Mouse (Mus musculus): ENCODE data around the gene Fam117a. TPM values are rescaled to one million over a fixed set of nuclear protein-coding genes. Genes with fewer than 3 reads are reported as not detected.

The Fam117a gene
- polyA plus RNA-seq, 1 experiment from 2014 or later, result 3.7 TPM

DNA sequence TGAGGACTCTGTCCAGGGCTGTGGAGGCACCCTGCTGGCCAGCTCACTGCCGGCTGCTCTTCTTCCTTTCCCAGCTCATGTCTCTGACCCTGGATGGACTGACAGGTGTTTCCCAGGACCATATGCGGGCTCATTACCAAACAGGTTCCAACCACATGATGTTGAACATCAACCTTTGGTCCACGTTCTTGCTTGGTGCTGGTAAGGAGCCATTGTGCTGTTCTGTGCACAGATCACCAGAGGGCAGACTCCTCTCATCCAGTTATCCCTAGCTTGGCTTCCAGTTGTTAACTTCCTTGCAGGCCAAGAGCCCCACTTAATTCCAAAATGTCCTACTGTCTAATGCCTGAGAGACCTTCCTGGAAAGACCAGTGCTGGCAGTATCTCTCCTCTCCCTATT, 52.2 kb downstream of the Fam117a start:
- Histone ChIP-seq H3K4me2 (no peak overlapping the region), H3K4me3 (no peak overlapping the region), H3K4me1 (replicated peaks) (peaks cover 23% of the 10 kb centered on the region), H3K9me3 (no peaks in the 10 kb centered on the region), H3K9ac (no peak overlapping the region), H3K27me3 (no peaks in the 10 kb centered on the region), H3K36me3 (peaks cover 61% of the 10 kb centered on the region), H3K27ac (replicated peaks) (no peak overlapping the region)
- no peak for ATAC-seq (ENCODE audit: low read depth)
- WGBS, result 75% methylated on average over 3 of the region's 3 CpGs

DNA sequence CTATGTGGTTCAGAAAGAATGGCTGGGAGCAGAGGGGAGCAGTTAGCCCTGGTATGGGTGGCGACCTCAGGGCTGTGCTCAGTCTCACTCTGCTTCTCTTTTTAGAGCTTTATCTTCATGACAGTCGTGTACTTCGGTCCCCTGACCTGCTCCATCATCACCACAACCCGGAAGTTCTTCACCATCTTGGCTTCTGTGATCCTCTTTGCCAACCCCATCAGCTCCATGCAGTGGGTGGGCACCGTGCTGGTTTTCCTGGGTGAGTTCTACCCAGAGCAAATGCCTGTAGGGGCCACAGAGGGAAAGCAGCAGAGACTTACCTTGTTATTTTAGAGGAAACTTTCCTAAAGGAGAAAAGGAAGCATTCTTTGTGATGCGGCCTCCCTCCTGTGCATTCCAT, 53.6 kb downstream of the Fam117a start:
- H3K9ac ChIP-seq, result no peak overlapping the region
- no peak overlapping the region for H3K4me2 ChIP-seq
- peaks cover 61% of the 10 kb centered on the region for H3K36me3 ChIP-seq
- H3K4me3 ChIP-seq, result no peak overlapping the region
- H3K27ac ChIP-seq (replicated peaks), result no peak overlapping the region
- WGBS, result 94% methylated on average over 6 of the region's 6 CpGs
- peaks cover 22% of the 10 kb centered on the region for H3K4me1 ChIP-seq (replicated peaks)
- ATAC-seq (ENCODE audit: low read depth), result no peak
- H3K27me3 ChIP-seq, result no peaks in the 10 kb centered on the region
- no peaks in the 10 kb centered on the region for H3K9me3 ChIP-seq

DNA sequence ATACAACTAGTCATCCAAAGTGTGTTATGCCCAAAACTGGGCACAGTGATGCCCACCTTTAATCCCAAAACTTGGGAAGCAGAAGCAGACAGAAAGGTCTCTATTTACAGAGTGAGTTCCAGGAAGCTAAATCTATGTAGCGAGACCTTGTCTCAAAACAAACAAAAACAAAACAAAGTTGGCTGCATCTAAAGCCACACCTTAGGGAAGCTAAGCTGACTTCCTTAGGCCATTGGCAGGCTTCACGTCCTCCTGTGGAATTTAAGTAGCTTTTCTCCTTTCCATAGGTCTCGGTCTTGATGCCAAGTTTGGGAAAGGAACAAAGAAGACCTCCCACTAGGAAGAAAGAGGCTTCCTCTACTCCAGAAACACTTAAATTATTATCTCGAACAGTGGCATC, 54.4 kb downstream of the Fam117a start:
- H3K36me3 ChIP-seq, result peaks cover 61% of the 10 kb centered on the region
- no peak overlapping the region for H3K27ac ChIP-seq (replicated peaks)
- H3K27me3 ChIP-seq, result no peaks in the 10 kb centered on the region
- no peak overlapping the region for H3K4me3 ChIP-seq
- no peak overlapping the region for H3K4me2 ChIP-seq
- 82% methylated on average over 4 of the region's 4 CpGs for WGBS
- peaks cover 15% of the 10 kb centered on the region for H3K4me1 ChIP-seq (replicated peaks)
- ATAC-seq (ENCODE audit: low read depth), result no peak
- H3K9ac ChIP-seq, result no peak overlapping the region
- no peaks in the 10 kb centered on the region for H3K9me3 ChIP-seq

DNA sequence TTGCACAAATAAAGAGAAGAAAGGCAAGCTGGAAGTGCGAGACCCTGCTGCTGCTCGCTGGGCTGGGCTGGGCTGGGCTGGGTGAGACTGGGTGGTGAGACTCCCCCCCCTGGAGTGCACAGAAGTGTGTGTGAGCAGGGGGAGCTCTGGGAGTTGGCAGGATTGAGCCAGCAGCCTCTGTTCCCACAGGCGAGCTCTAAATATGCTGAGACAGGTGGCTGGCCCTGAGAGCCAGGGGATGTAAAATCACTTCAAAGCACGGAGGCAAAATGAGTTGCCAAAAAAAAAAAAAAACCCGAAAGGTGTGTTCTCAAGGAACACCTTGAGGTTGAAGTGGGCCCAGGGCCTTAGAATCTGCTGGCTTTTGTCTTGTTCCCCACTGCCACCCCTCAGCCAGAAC, 54.9 kb downstream of the Fam117a start:
- Histone ChIP-seq H3K27ac (replicated peaks) (no peak overlapping the region), H3K4me3 (no peak overlapping the region), H3K4me2 (no peak overlapping the region), H3K9ac (no peak overlapping the region), H3K27me3 (0 out of 2 replicates have a peak, but pooled peaks cover 3% of the 10 kb centered on the region), H3K9me3 (no peaks in the 10 kb centered on the region), H3K36me3 (peaks cover 58% of the 10 kb centered on the region), H3K4me1 (replicated peaks) (peaks cover 10% of the 10 kb centered on the region)
- ATAC-seq (ENCODE audit: low read depth), result no peak
- 78% methylated on average over 5 of the region's 5 CpGs for WGBS

DNA sequence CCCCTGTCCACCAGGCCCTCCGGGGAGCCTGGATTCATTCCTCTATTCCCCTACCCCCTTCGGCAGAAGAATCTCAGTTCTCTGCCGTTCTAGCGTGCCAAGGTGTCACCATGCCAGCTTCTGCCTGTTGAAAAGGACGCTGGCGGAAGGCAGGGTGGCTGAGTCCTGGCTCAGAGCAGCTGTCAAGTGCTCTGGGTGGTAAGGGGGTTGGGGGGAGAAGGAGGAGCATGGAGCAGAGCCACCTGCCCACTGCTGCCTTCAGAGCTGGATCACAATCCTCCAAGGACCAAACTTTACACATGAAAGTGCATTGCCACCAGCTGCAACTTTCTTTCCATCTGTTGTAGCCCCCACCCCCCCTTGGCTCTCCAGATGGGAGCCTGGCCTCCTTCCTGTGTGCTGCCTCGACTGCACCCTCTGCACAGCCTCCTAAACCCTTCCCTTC, 55.4 kb downstream of the Fam117a start:
- Histone ChIP-seq H3K27ac (replicated peaks) (no peak overlapping the region), H3K4me3 (no peak overlapping the region), H3K4me1 (replicated peaks) (peaks cover 10% of the 10 kb centered on the region), H3K9me3 (no peaks in the 10 kb centered on the region), H3K9ac (no peak overlapping the region), H3K36me3 (peaks cover 52% of the 10 kb centered on the region), H3K4me2 (no peak overlapping the region), H3K27me3 (0 out of 2 replicates have a peak, but pooled peaks cover 6% of the 10 kb centered on the region)
- peak; percentile 33; the same call in 1 of the 2 replicates for ATAC-seq (ENCODE audit: low read depth)
- WGBS, result 43% methylated on average over 7 of the region's 7 CpGs

DNA sequence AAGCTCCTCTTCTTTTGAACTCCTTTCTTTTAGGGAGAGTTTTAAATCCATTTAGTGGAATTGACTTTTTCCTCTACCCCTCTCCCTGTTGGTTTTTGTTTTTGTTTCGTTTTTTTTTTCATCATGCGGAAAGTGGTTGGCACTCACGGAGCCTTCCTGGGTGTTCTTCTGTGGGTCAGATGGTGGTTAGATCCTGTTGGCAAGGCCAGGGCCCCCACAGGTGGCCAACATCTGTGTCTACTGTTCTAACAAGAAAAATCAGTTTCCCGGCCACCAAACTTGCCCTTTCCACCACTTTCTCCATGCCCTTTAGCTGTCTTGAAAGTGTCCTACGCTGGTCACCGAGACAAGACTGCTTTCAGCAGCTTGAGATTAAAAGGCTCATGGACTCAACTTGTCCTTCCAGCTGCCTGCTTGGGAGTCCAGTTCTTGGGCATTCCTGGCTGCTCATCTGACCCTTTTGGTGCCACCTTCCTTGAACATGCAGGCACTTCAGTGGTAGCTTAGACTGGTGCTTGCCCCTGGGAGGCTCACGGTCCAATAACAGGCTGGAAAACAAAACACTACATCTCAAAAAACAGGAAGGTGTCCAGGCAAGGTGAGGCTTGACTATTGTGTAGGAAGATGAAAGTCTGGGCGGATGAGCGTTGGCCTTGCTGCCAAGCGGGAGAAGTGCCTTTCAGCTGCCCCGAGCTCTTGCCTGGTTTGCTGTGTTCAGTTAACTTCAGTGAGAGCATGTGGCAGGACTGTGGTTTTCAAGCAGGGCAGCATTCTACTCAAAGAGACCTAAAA, 56.1 kb downstream of the Fam117a start:
- peaks cover 10% of the 10 kb centered on the region for H3K4me1 ChIP-seq (replicated peaks)
- H3K27me3 ChIP-seq, result 0 out of 2 replicates have a peak, but pooled peaks cover 6% of the 10 kb centered on the region
- no peaks in the 10 kb centered on the region for H3K9me3 ChIP-seq
- H3K27ac ChIP-seq (replicated peaks), result no peak overlapping the region; the same call in 1 of the 2 replicates
- ATAC-seq (ENCODE audit: low read depth), result no peak
- 79% methylated on average over 11 of the region's 11 CpGs for WGBS
- H3K9ac ChIP-seq, result no peak overlapping the region
- peaks cover 46% of the 10 kb centered on the region for H3K36me3 ChIP-seq
- H3K4me2 ChIP-seq, result no peak overlapping the region
- no peak overlapping the region for H3K4me3 ChIP-seq

DNA sequence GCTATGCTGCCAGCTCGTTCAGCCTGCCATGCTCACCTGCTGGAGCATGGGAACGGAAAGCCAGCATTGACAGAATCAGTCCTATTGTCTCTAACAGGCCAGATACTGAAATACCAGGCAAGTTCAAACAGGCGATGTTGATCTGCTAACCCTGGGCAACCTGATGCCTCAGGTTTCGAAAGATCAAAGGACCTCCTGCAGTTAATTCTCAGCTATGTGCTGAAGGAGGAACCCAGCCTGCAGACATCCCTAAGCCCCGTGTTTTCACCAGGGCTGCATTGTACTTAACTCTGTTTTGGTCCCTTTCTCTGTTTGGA, 56.6 kb downstream of the Fam117a start:
- Histone ChIP-seq H3K9ac (no peak overlapping the region), H3K27ac (replicated peaks) (no peak overlapping the region; the same call in 1 of the 2 replicates)
- no peak for ATAC-seq (ENCODE audit: low read depth)

DNA sequence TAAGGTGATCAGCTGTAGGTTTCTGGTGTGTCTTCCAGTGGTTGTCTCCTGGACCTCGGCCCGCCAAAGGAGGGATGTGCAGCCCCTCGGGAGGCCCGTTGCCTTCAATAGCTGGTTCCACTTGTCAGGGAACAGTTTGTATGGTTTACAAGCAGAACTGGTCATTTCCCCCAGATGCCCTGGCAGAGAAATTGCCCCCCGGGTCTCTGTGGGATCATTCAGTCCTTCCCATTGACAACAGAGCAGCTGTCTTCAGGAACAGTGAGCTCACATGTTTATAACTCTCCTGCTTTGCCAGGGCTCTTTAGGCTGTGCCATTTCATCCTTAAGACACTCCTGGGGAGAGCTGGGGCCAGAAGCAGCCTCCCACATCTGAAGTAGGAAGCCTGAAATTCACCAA, 57.3 kb downstream of the Fam117a start:
- H3K9ac ChIP-seq, result no peak overlapping the region
- H3K27me3 ChIP-seq, result 0 out of 2 replicates have a peak, but pooled peaks cover 6% of the 10 kb centered on the region
- ATAC-seq (ENCODE audit: low read depth), result no peak
- peaks cover 10% of the 10 kb centered on the region for H3K4me1 ChIP-seq (replicated peaks)
- H3K36me3 ChIP-seq, result peaks cover 34% of the 10 kb centered on the region
- H3K4me2 ChIP-seq, result no peak overlapping the region
- H3K4me3 ChIP-seq, result no peak overlapping the region
- 10% methylated on average over 5 of the region's 5 CpGs for WGBS
- H3K9me3 ChIP-seq, result no peaks in the 10 kb centered on the region
- 0 out of 2 replicates have a peak overlapping the region, but pooled peaks have one; percentile 15 for H3K27ac ChIP-seq (replicated peaks)

More for the DNA sequence above, 56.6 kb downstream of the Fam117a start:
- Histone ChIP-seq H3K4me1 (replicated peaks) (peaks cover 10% of the 10 kb centered on the region), H3K4me3 (no peak overlapping the region), H3K9me3 (no peaks in the 10 kb centered on the region), H3K36me3 (peaks cover 40% of the 10 kb centered on the region), H3K4me2 (no peak overlapping the region), H3K27me3 (0 out of 2 replicates have a peak, but pooled peaks cover 6% of the 10 kb centered on the region)
- 26% methylated on average over 5 of the region's 5 CpGs for WGBS

DNA sequence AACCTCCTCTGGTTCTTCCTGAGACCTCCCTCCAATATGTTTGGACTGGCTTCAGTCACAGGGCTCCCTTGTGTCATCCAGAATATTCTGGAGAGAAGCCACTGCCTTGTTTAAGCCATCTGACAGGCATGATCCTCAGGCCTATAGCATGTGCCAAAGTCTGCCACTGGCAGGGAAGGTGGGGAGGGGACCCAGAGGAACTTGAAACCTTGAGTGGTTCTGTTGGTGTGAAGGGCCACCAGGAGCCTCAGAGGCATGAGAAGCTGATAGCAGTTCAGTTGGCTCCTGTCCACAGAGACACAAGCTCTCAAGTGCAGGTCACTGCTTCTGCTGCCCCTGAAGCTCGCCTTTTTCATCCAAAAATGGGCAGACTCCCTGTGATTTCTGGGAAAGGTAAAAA, 59.7 kb downstream of the Fam117a start:
- H3K9ac ChIP-seq, result 0 out of 2 replicates have a peak overlapping the region, but pooled peaks have one; percentile 8
- H3K4me1 ChIP-seq (replicated peaks), result peaks cover 20% of the 10 kb centered on the region
- 48% methylated on average over 1 of the region's 1 CpGs for WGBS
- no peak overlapping the region for H3K27ac ChIP-seq (replicated peaks)
- no peak for ATAC-seq (ENCODE audit: low read depth)
- H3K27me3 ChIP-seq, result 0 out of 2 replicates have a peak, but pooled peaks cover 6% of the 10 kb centered on the region
- H3K4me3 ChIP-seq, result no peak overlapping the region
- H3K9me3 ChIP-seq, result no peaks in the 10 kb centered on the region
- H3K4me2 ChIP-seq, result no peak overlapping the region
- H3K36me3 ChIP-seq, result peaks cover 9% of the 10 kb centered on the region

DNA sequence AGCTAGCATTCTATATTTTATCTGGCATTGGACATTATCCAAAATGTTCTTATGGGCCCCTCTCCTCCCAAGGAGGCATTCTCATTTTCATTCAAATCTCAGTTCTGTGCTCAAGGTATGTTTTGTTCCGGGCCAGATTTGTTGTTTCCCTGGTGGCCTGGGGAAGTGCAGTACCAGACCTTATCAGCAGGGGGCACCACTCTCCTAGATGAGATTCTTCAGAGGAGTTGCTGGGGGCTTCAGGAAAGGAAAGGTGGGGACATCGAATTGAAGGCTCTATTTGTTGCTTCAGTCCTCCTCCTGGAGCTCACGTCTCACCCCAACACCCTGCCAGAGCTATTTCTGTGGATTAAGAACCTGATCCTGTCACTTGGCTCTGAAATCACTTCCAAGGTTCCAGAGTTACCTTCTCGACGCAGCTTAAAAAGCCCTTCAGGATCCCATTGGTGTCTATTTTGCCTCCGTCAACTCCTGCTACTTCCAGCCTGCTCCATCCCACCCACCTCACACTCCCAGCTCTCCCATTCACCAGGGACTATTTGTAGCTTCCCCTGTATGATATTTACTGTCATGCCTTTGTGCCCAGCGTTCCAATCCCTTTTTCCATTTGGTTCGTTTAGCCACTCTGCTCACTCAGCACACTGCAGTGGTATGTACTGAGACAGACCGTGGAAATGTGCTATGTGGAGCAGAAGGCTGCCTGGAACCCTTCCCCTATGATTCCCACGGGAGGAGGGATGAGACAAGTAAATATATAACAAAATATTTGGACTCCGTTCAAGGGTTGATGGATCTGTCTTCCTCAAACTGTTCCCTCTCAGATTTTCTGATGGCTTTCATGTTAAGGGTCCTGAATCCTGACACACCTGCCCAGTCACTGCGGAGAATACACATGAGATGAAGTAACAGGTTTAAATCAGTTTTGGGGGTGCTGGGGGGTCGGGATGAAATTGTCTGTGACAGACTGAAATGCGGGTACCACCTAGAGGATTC, 61.3 kb downstream of the Fam117a start:
- Histone ChIP-seq H3K27ac (replicated peaks) (no peak overlapping the region), H3K4me1 (replicated peaks) (peaks cover 25% of the 10 kb centered on the region), H3K9ac (no peak overlapping the region), H3K27me3 (0 out of 2 replicates have a peak, but pooled peaks cover 6% of the 10 kb centered on the region), H3K4me2 (no peak overlapping the region), H3K4me3 (no peak overlapping the region), H3K9me3 (no peaks in the 10 kb centered on the region), H3K36me3 (no peaks in the 10 kb centered on the region)
- ATAC-seq (ENCODE audit: low read depth), result no peak
- 62% methylated on average over 14 of the region's 14 CpGs for whole genome bisulfite sequencing

DNA sequence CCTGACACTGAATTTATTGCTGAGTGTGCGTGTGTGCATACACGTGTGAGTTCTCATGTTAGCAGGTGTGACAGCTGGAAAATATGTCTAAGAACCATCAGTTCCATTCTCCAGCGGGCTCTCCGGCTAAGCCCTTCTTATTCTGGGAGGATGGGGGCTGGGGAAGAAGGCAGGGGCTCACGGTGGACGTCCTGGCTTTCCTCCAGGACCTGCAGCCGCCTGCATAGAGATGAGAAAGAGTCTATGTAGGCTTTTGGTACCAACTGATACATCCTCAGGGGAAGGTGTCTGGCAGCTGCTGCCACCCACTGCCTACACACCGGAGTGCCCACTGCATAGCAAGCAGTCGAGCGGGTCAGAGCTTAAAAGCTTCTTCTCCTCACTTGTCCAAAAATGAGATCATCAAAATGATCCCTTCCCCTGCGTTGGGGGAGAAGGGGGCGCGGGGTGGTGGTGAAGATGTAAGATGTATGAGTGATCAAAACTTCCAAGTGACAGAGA, 62.8 kb downstream of the Fam117a start:
- no peaks in the 10 kb centered on the region for H3K9me3 ChIP-seq
- no peak overlapping the region for H3K4me3 ChIP-seq
- no peaks in the 10 kb centered on the region for H3K36me3 ChIP-seq
- H3K27me3 ChIP-seq, result 0 out of 2 replicates have a peak, but pooled peaks cover 6% of the 10 kb centered on the region
- no peak overlapping the region for H3K27ac ChIP-seq (replicated peaks)
- no peak overlapping the region for H3K4me2 ChIP-seq
- peaks cover 16% of the 10 kb centered on the region; the same call in 1 of the 2 replicates for H3K4me1 ChIP-seq (replicated peaks)
- ATAC-seq (ENCODE audit: low read depth), result no peak
- WGBS, result 60% methylated on average over 13 of the region's 13 CpGs
- H3K9ac ChIP-seq, result no peak overlapping the region

All from neural tube, embryonic 13.5 days (tissue).